Mouse (Mus musculus) embryonic facial prominence, embryonic 15.5 days (tissue): ENCODE results near the gene Gpc2. TPM values are rescaled to one million over a fixed set of nuclear protein-coding genes. Genes with fewer than 3 reads are reported as not detected.

ENCODE experiments used
- ATAC-seq: fragments of 200-750 bp; cut with Nextera tagmentation; 2 replicates; pipeline ENCODE4 v1.8.0; 2017; ENCODE audit warnings: low read depth, moderate TSS enrichment; ENCODE audit not compliant: insufficient number of reproducible peaks, low FRiP score, low TSS enrichment
- H3K27ac ChIP-seq: fragments of 300-500 bp; sonication (generic); replicated peaks from 2 replicates; pipeline ENCODE4 v1.5.1; 2015; ENCODE audit warnings: mild to moderate bottlenecking, inconsistent platforms
- H3K27me3 ChIP-seq: fragments of 300-500 bp; sonication (generic); 2 replicates; pipeline ENCODE4 v1.6.1; 2015; ENCODE audit warnings: inconsistent platforms
- H3K36me3 ChIP-seq: fragments of 300-500 bp; sonication (generic); 2 replicates; pipeline ENCODE4 v1.6.1; 2015; ENCODE audit warnings: mild to moderate bottlenecking, inconsistent platforms
- H3K4me1 ChIP-seq: fragments of 300-500 bp; sonication (generic); 2 replicates; pipeline ENCODE4 v1.6.1; 2015; ENCODE audit warnings: inconsistent platforms
- H3K4me2 ChIP-seq: fragments of 300-500 bp; sonication (generic); replicated peaks from 2 replicates; pipeline ENCODE4 v1.6.1; 2015; ENCODE audit warnings: mild to moderate bottlenecking, inconsistent platforms
- H3K4me3 ChIP-seq: fragments of 300-500 bp; sonication (generic); replicated peaks from 2 replicates; pipeline ENCODE4 v1.5.1; 2015; ENCODE audit warnings: mild to moderate bottlenecking, inconsistent platforms
- H3K9ac ChIP-seq: fragments of 300-500 bp; sonication (generic); 2 replicates; pipeline ENCODE4 v1.6.1; 2015; ENCODE audit warnings: inconsistent platforms
- H3K9me3 ChIP-seq: fragments of 300-500 bp; sonication (generic); replicated peaks from 2 replicates; pipeline ENCODE4 v1.6.1; 2016; ENCODE audit warnings: inconsistent platforms
- WGBS: fragments of 180-500 bp; shearing (Covaris S2); methylation state at CpG from one replicate; pipeline ENCODE4 v1.1.7; 2015; 5-methylcytosine and 5-hydroxymethylcytosine counted together
- polyA plus RNA-seq: library from polyadenylated mRNA; unstranded; fragments of >200 nt; fragmentation: Nextera tagmentation; extraction: Ambion mirVana; gene quantifications from 2 replicates; pipeline ENCODE4 v1.2.1, GENCODE M21; 2015

The Gpc2 gene
- 24.7 and 30.0 TPM in 2 replicates for polyA plus RNA-seq

DNA sequence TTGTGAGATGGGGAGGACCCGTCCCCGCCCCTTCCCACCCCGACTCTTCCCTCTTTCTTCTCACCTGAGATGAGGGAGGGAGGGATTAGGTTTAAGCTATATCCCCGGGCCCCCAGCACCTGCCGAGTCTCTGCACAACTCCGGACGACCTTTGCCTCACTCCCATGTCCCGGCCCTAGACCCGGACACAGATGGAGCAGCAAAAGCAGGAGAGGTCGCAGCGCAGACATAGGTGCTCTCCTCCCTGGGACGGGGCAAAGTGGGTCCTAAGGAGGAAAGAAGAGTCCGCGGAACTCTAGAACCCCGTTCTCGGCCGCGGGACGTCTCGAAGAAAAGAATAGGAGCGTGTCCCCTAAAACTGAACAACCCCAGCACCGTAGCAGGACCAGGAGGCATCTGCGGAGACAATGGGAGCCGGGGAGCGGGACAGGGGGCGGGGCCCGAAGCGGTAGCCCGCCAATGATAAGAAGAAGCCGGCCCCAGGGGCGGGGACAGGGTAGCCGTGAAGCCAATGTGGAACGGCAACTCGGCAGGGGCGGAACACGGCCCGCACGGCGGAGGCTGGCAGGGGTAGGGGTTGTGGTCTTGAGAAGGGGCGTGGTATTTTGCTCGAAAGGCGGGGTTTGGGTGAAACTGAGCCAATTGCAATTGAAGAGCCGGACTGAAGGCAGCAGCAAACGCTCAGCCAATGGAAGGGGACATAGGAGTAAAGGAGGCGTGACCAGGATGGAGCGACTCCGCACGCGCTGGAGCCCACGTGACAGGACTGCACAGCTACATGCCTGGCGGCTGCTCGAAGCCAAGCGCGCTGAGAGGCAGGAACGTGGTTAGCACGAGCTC, at the start of gene Gpc2, which contains the start of the genes Gm43720 and Stag3:
TSS of gene Gpc2 (minus strand) at position 421 of the 840 bp plus-strand sequence.
TSS of gene Gm43720 (minus strand) at position 374 of the 840 bp plus-strand sequence.
TSS of gene Stag3 (plus strand) at position 656 of the 840 bp plus-strand sequence.
- Histone ChIP-seq H3K9me3 (no peaks in the 10 kb centered on the region), H3K36me3 (peaks cover 3% of the 10 kb centered on the region; the same call in 1 of the 2 replicates), H3K9ac (peak within 1 kb of the TSS; percentile 62), H3K4me3 (peak within 1 kb of the TSS; percentile 75), H3K27ac (peak within 1 kb of the TSS; percentile 60; the same call in 1 of the 2 replicates), H3K27me3 (0 out of 2 replicates have a peak, but pooled peaks cover 5% of the 10 kb centered on the region), H3K4me1 (peaks cover 34% of the 10 kb centered on the region), H3K4me2 (peak within 1 kb of the TSS; percentile 82)
- WGBS, result under 1% methylated on average over 56 of the region's 56 CpGs
- ATAC-seq, result peak; percentile 99

DNA sequence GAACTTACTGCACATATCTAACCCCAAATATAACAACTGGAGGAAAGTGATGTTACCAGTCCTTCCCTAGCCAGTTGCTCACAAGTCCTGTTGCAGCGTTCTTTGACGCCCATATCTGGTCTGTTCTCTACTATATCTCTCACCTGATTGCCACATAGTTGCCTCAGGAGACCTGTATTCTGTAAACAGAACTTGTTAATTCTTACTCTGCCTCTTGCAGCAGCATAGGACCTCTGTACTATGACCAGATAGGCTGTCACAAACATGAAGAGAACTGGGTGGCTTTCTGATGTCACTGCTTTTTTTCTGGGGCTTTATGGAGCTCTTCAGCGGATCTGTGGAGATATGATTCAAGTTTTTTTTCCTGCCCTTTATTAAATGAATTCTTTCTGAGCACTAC, 33.0 kb upstream of the Gpc2 start:
- Histone ChIP-seq H3K9ac (no peak overlapping the region), H3K4me1 (no peaks in the 10 kb centered on the region), H3K36me3 (no peaks in the 10 kb centered on the region), H3K4me3 (no peak overlapping the region), H3K9me3 (no peaks in the 10 kb centered on the region), H3K27ac (no peak overlapping the region), H3K27me3 (no peaks in the 10 kb centered on the region), H3K4me2 (no peak overlapping the region)
- no peak for ATAC-seq
- WGBS, result 85% methylated on average over 3 of the region's 3 CpGs

DNA sequence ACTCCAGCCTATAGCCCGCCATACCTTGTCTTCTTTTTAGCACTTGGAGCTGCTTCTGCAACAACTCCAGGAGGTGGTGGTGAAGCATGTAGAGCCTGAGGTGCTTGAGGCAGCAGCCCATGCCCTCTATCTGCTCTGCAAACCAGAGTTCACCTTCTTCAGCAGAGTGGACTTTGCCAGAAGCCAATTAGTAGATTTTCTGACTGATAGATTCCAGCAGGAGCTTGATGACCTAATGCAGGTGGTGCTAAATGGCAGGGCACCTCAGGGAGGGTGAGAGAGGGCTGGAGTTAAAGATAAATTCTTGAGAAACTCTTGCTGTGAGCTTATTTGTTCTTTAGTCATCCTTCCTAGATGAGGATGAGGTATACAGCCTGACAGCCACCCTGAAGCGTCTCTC, 19.8 kb upstream of the Gpc2 start:
- no peaks in the 10 kb centered on the region for H3K4me1 ChIP-seq
- no peak overlapping the region for H3K9ac ChIP-seq
- ATAC-seq, result no peak
- 73% methylated on average over 2 of the region's 2 CpGs for WGBS
- no peak overlapping the region for H3K4me2 ChIP-seq
- no peak overlapping the region for H3K27ac ChIP-seq
- no peaks in the 10 kb centered on the region for H3K9me3 ChIP-seq
- H3K27me3 ChIP-seq, result no peaks in the 10 kb centered on the region
- H3K4me3 ChIP-seq, result no peak overlapping the region
- H3K36me3 ChIP-seq, result no peaks in the 10 kb centered on the region

DNA sequence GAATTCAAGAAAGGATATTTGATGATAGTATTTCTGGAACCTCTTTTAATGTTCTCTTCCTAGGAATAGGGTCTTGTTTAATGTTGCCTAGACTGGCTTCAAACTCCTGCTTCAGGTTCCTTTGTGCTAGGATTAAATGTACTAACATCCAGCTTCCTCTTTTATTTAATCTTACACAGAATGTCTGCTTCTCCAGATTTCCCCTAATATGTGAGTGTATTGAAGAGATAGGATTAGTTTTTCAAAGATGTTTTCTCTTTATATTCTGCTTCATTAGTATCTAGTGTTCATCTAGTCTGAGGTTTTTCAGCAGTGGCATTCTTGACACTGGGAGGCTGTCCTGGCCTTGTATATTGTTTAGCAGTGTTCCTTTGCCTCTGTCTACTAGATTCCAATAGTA, 14.4 kb upstream of the Gpc2 start:
- no peaks in the 10 kb centered on the region for H3K36me3 ChIP-seq
- H3K27ac ChIP-seq, result no peak overlapping the region
- no peaks in the 10 kb centered on the region for H3K4me1 ChIP-seq
- no peak for ATAC-seq
- no peak overlapping the region for H3K4me2 ChIP-seq
- H3K27me3 ChIP-seq, result no peaks in the 10 kb centered on the region
- no peak overlapping the region for H3K9ac ChIP-seq
- no peak overlapping the region for H3K4me3 ChIP-seq
- H3K9me3 ChIP-seq, result no peaks in the 10 kb centered on the region

DNA sequence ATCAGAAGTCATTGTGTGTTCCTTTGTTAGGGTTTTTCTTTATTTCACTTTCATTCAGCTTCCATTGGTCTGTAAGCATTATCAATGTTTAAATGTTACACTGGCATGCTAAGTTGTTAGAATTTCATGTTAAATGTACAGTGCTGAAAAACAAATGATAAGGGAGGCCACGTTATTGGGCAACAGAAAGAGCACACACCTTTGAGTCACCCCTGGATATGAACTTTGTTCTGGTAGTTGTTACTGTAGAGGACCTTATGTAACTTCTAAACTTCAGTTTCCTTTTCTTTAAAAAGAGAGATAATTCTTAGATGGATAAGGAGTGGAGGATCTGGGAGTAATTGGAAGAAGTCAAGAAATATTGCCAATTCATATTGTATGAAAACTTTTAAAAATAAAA, 11.8 kb upstream of the Gpc2 start:
- Histone ChIP-seq H3K4me3 (no peak overlapping the region), H3K9ac (no peak overlapping the region), H3K9me3 (no peaks in the 10 kb centered on the region), H3K27me3 (no peaks in the 10 kb centered on the region), H3K36me3 (no peaks in the 10 kb centered on the region), H3K4me2 (no peak overlapping the region), H3K4me1 (no peaks in the 10 kb centered on the region), H3K27ac (no peak overlapping the region)
- no peak for ATAC-seq
- WGBS, result 86% methylated on average over 1 of the region's 1 CpGs

DNA sequence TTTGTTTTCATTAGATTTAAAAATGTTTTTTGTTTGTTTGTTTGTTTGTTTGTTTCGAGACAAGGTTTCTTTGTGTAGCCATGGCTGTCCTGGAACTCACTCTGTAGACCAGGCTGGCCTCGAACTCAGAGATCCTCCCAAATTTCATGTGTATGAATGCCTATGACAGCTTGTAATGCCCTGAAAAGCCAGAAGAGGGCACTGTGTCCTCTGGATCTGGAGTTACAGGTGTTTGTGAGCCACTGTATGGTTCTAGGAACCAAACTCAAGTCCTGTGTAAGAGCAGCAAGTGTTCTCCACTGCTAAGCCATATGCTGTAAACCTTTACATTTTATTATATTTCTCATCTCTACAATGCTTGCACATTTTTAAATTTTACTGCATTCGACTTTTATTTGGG, 8.1 kb upstream of the Gpc2 start:
- Histone ChIP-seq H3K9me3 (no peaks in the 10 kb centered on the region), H3K4me3 (no peak overlapping the region), H3K4me2 (no peak overlapping the region), H3K9ac (no peak overlapping the region), H3K4me1 (no peaks in the 10 kb centered on the region), H3K27me3 (no peaks in the 10 kb centered on the region), H3K27ac (no peak overlapping the region), H3K36me3 (no peaks in the 10 kb centered on the region)
- no peak for ATAC-seq
- 77% methylated on average over 3 of the region's 3 CpGs for WGBS

DNA sequence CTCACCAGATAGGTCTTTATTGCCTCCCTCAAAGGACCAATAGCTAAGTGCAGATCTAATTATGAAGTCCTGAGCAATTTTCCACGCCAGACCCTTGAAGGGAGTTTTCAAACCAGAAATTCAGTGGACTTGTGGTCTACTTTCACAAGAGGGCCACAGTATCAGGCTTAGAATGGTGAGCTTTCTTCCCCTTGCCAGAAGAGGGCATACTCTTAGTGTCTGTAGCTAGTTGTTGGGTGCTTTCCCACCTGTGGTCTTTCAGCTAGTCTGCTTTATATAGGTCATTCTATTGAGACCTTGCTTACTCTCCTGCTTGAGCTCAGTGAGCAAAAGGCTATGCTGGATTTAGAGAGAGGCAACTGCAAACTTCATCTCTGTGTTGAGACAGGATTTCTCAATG, 3.7 kb upstream of the Gpc2 start:
- no peaks in the 10 kb centered on the region for H3K36me3 ChIP-seq
- H3K9me3 ChIP-seq, result no peaks in the 10 kb centered on the region
- 0 out of 2 replicates have a peak, but pooled peaks cover 5% of the 10 kb centered on the region for H3K27me3 ChIP-seq
- 58% methylated on average over 1 of the region's 1 CpGs for WGBS
- no peak for ATAC-seq
- H3K4me3 ChIP-seq, result no peak overlapping the region
- no peak overlapping the region for H3K27ac ChIP-seq
- peaks cover 11% of the 10 kb centered on the region for H3K4me1 ChIP-seq
- H3K4me2 ChIP-seq, result no peak overlapping the region
- no peak overlapping the region for H3K9ac ChIP-seq

DNA sequence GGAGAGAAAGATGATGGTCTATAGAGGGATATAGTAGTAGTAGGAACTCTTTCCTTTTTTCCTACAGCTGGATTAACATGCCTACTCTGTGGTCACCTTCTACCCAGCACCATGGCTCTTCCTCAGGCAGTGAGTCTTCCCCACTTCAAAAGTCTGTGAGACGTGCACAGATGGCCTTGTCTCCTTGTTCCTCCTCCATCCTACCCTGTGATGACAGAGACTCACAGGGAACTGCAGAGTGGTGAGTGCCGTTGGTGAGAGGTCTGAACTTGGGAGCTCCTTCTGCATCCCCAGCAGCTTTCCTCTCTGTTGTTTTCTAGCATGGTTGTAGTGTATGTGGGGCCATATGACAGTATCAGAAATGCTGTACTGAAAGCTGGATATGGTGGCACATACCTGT, 2.0 kb upstream of the Gpc2 start:
- H3K4me3 ChIP-seq, result no peak overlapping the region
- H3K36me3 ChIP-seq, result peaks cover 3% of the 10 kb centered on the region; the same call in 1 of the 2 replicates
- H3K27me3 ChIP-seq, result 0 out of 2 replicates have a peak, but pooled peaks cover 5% of the 10 kb centered on the region
- no peak overlapping the region for H3K9ac ChIP-seq
- H3K9me3 ChIP-seq, result no peaks in the 10 kb centered on the region
- H3K4me1 ChIP-seq, result peaks cover 16% of the 10 kb centered on the region
- no peak overlapping the region for H3K27ac ChIP-seq
- H3K4me2 ChIP-seq, result no peak overlapping the region
- no peak for ATAC-seq
- WGBS, result 83% methylated on average over 2 of the region's 2 CpGs

DNA sequence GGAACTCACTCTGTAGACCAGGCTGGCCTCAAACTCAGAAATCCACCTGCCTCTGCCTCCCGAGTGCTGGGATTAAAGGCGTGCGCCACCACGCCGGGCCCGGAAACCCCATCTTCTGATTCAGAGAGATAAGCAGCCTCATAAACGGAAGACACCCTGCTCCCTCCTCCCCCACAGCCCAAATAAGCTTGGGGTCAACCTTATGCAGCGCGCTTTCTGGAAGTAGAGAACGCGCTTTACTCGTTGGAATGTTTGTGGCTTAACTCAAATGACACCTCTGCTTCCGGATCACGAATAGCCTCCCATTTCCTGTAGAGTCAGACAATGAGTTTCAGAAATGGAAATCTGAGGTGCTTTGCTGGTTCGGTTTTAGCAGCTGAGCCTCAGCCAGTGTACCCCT, 1.0 kb upstream of the Gpc2 start:
- Histone ChIP-seq H3K27me3 (0 out of 2 replicates have a peak, but pooled peaks cover 5% of the 10 kb centered on the region), H3K4me1 (peaks cover 24% of the 10 kb centered on the region), H3K9me3 (no peaks in the 10 kb centered on the region), H3K9ac (no peak overlapping the region), H3K4me2 (peak overlapping the region; percentile 82; the same call in 1 of the 2 replicates), H3K4me3 (no peak overlapping the region), H3K27ac (no peak overlapping the region), H3K36me3 (peaks cover 3% of the 10 kb centered on the region; the same call in 1 of the 2 replicates)
- WGBS, result 91% methylated on average over 15 of the region's 15 CpGs
- no peak for ATAC-seq

DNA sequence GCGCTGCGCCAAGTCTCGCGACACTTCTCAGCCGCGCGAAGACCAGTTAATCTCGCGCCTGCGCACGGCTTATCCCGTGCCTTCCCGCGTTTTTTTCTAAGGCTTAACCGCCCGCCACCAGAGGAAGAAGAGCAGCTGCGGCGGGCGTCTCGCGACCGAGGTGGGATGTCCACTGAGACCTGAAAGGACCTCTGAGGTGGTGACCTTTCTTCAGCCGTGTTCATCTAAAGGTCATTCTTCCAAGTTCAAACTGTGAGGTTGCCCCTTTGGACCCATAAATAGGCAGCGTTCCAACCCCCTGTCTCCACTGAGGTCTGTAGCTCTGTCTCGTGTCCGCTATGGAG, 592 bp upstream of the Gpc2 start:
- Histone ChIP-seq H3K9ac (no peak overlapping the region), H3K27ac (no peak overlapping the region), H3K27me3 (0 out of 2 replicates have a peak, but pooled peaks cover 5% of the 10 kb centered on the region), H3K4me3 (peak overlapping the region; percentile 75), H3K9me3 (no peaks in the 10 kb centered on the region), H3K4me1 (peaks cover 29% of the 10 kb centered on the region), H3K4me2 (peak overlapping the region; percentile 82), H3K36me3 (peaks cover 3% of the 10 kb centered on the region; the same call in 1 of the 2 replicates)
- ATAC-seq, result no peak
- WGBS, result 24% methylated on average over 26 of the region's 26 CpGs

DNA sequence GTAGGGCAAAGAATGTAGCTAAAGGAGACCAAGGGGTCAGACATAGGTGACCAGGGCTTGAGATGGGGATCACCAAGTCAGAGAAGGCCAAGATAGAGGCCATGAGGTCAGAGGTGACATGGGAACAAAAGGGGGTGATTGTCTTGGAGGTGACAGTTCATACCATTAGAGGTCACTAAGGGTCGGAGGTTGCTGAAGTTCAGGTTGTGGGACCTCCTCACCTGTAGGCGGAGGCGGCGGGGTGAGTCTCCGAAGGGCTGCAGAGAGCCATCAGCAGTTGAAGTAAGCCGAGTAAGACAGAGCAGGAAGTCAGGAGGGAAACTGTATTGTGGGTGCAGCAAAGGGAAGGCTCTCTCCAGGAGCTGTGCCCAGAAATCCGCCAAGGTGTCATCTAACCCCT, 1.8 kb downstream of the Gpc2 start:
- ATAC-seq, result no peak
- no peak overlapping the region for H3K4me2 ChIP-seq
- 85% methylated on average over 7 of the region's 7 CpGs for WGBS
- H3K27me3 ChIP-seq, result 0 out of 2 replicates have a peak, but pooled peaks cover 5% of the 10 kb centered on the region
- H3K4me3 ChIP-seq, result no peak overlapping the region
- no peak overlapping the region for H3K9ac ChIP-seq
- H3K36me3 ChIP-seq, result peaks cover 3% of the 10 kb centered on the region; the same call in 1 of the 2 replicates
- no peak overlapping the region for H3K27ac ChIP-seq
- no peaks in the 10 kb centered on the region for H3K9me3 ChIP-seq
- H3K4me1 ChIP-seq, result peaks cover 41% of the 10 kb centered on the region
